Mouse (Mus musculus): ENCODE measurements around the gene Mapkapk3. TPM values are rescaled to one million over a fixed set of nuclear protein-coding genes. Genes with fewer than 3 reads are reported as not detected.

Gene Mapkapk3
- total and polyA plus RNA-seq, 2 experiments from 2014 or later, result 1.3 to 3.2 TPM

- Histone ChIP-seq H3K4me2 (ENCODE audit: low read depth, low read length, poor library complexity, severe bottlenecking) (no peak overlapping the region), H3K4me1 (ENCODE audit: insufficient read depth, low read length) (no peaks in the 10 kb centered on the region), H3K27ac (ENCODE audit: low read depth, low read length) (no peak overlapping the region), H3K4me3 (ENCODE audit: low read depth, low read length) (no peak overlapping the region), H3K9me3 (ENCODE audit: low read length) (no peaks in the 10 kb centered on the region), H3K27me3 (ENCODE audit: insufficient read depth, low read length) (no peaks in the 10 kb centered on the region), H3K9ac (replicated peaks; ENCODE audit: low read length, poor library complexity, severe bottlenecking) (no peak overlapping the region), H3K36me3 (ENCODE audit: insufficient read depth, low read length) (no peaks in the 10 kb centered on the region)
- TF ChIP-seq CTCF (IDR thresholded peaks at IDR 0.05), result no peak
- WGBS, result 83% methylated on average over 4 of the region's 4 CpGs
- DNase-seq (ENCODE audit: low spot score) (no peak), ATAC-seq (ENCODE audit: low FRiP score) (no peak)
Measured at GRCm38 (mm10) chr9:107272284-107272683, 17.4 kb downstream of the Mapkapk3 start.

- H3K9me3 ChIP-seq (ENCODE audit: low read length), result no peaks in the 10 kb centered on the region
- no peak overlapping the region for H3K27ac ChIP-seq (ENCODE audit: low read depth, low read length)
- no peak overlapping the region for H3K4me2 ChIP-seq (ENCODE audit: low read depth, low read length, poor library complexity, severe bottlenecking)
- no peak overlapping the region for H3K9ac ChIP-seq (replicated peaks; ENCODE audit: low read length, poor library complexity, severe bottlenecking)
- no peak overlapping the region for H3K4me3 ChIP-seq (ENCODE audit: low read depth, low read length)
- H3K4me1 ChIP-seq (ENCODE audit: insufficient read depth, low read length), result no peaks in the 10 kb centered on the region
- TF ChIP-seq CTCF (IDR thresholded peaks at IDR 0.05), result no peak
- DNase-seq (ENCODE audit: low spot score), result no peak
- no peak for ATAC-seq (ENCODE audit: low FRiP score)
- H3K36me3 ChIP-seq (ENCODE audit: insufficient read depth, low read length), result no peaks in the 10 kb centered on the region
- WGBS, result 80% methylated on average over 7 of the region's 7 CpGs
- H3K27me3 ChIP-seq (ENCODE audit: insufficient read depth, low read length), result no peaks in the 10 kb centered on the region
Measured at GRCm38 (mm10) chr9:107271177-107271938, 18.3 kb downstream of the Mapkapk3 start.

GRCm38 (mm10) chr9:107269772-107270171, 19.9 kb downstream of the Mapkapk3 start:
- ATAC-seq (ENCODE audit: low FRiP score) (no peak), DNase-seq (ENCODE audit: low spot score) (no peak)
- WGBS, result 97% methylated on average over 1 of the region's 1 CpGs

GRCm38 (mm10) chr9:107267721-107268402, 21.8 kb downstream of the Mapkapk3 start:
- no peak for DNase-seq (ENCODE audit: low spot score)

More at GRCm38 (mm10) chr9:107269772-107270171, 19.9 kb downstream of the Mapkapk3 start:
- no peak overlapping the region for H3K4me2 ChIP-seq (ENCODE audit: low read depth, low read length, poor library complexity, severe bottlenecking)
- no peaks in the 10 kb centered on the region for H3K27me3 ChIP-seq (ENCODE audit: insufficient read depth, low read length)
- no peak overlapping the region for H3K27ac ChIP-seq (ENCODE audit: low read depth, low read length)
- no peak overlapping the region for H3K9ac ChIP-seq (replicated peaks; ENCODE audit: low read length, poor library complexity, severe bottlenecking)
- no peak for TF ChIP-seq CTCF (IDR thresholded peaks at IDR 0.05)
- H3K4me3 ChIP-seq (ENCODE audit: low read depth, low read length), result no peak overlapping the region
- no peaks in the 10 kb centered on the region for H3K9me3 ChIP-seq (ENCODE audit: low read length)
- no peaks in the 10 kb centered on the region for H3K4me1 ChIP-seq (ENCODE audit: insufficient read depth, low read length)
- no peaks in the 10 kb centered on the region for H3K36me3 ChIP-seq (ENCODE audit: insufficient read depth, low read length)

GRCm38 (mm10) chr9:107267028-107267427, 22.6 kb downstream of the Mapkapk3 start:
- DNase-seq (ENCODE audit: low spot score), result no peak
- WGBS, result 93% methylated on average over 1 of the region's 1 CpGs
- Histone ChIP-seq H3K4me3 (ENCODE audit: low read depth, low read length) (no peak overlapping the region), H3K9me3 (ENCODE audit: low read length) (no peaks in the 10 kb centered on the region), H3K4me2 (ENCODE audit: low read depth, low read length, poor library complexity, severe bottlenecking) (no peak overlapping the region), H3K27me3 (ENCODE audit: insufficient read depth, low read length) (no peaks in the 10 kb centered on the region), H3K4me1 (ENCODE audit: insufficient read depth, low read length) (no peaks in the 10 kb centered on the region), H3K27ac (ENCODE audit: low read depth, low read length) (no peak overlapping the region), H3K36me3 (ENCODE audit: insufficient read depth, low read length) (no peaks in the 10 kb centered on the region), H3K9ac (replicated peaks; ENCODE audit: low read length, poor library complexity, severe bottlenecking) (no peak overlapping the region)
- TF ChIP-seq CTCF (IDR thresholded peaks at IDR 0.05), result no peak
- no peak for ATAC-seq (ENCODE audit: low FRiP score)

More at GRCm38 (mm10) chr9:107267721-107268402, 21.8 kb downstream of the Mapkapk3 start:
- H3K27ac ChIP-seq (ENCODE audit: low read depth, low read length), result no peak overlapping the region
- no peaks in the 10 kb centered on the region for H3K9me3 ChIP-seq (ENCODE audit: low read length)
- no peak for ATAC-seq (ENCODE audit: low FRiP score)
- H3K36me3 ChIP-seq (ENCODE audit: insufficient read depth, low read length), result no peaks in the 10 kb centered on the region
- no peaks in the 10 kb centered on the region for H3K4me1 ChIP-seq (ENCODE audit: insufficient read depth, low read length)
- no peak for TF ChIP-seq CTCF (IDR thresholded peaks at IDR 0.05)
- H3K4me3 ChIP-seq (ENCODE audit: low read depth, low read length), result no peak overlapping the region
- no peak overlapping the region for H3K4me2 ChIP-seq (ENCODE audit: low read depth, low read length, poor library complexity, severe bottlenecking)
- no peaks in the 10 kb centered on the region for H3K27me3 ChIP-seq (ENCODE audit: insufficient read depth, low read length)
- 59% methylated on average over 4 of the region's 4 CpGs for WGBS
- H3K9ac ChIP-seq (replicated peaks; ENCODE audit: low read length, poor library complexity, severe bottlenecking), result no peak overlapping the region

- H3K4me2 ChIP-seq (ENCODE audit: low read depth, low read length, poor library complexity, severe bottlenecking), result no peak overlapping the region
- no peaks in the 10 kb centered on the region for H3K9me3 ChIP-seq (ENCODE audit: low read length)
- WGBS, result 73% methylated on average over 3 of the region's 3 CpGs
- no peak overlapping the region for H3K27ac ChIP-seq (ENCODE audit: low read depth, low read length)
- DNase-seq (ENCODE audit: low spot score) (no peak), ATAC-seq (ENCODE audit: low FRiP score) (no peak)
- no peak overlapping the region for H3K4me3 ChIP-seq (ENCODE audit: low read depth, low read length)
- no peak overlapping the region for H3K9ac ChIP-seq (replicated peaks; ENCODE audit: low read length, poor library complexity, severe bottlenecking)
- no peaks in the 10 kb centered on the region for H3K36me3 ChIP-seq (ENCODE audit: insufficient read depth, low read length)
- no peaks in the 10 kb centered on the region for H3K4me1 ChIP-seq (ENCODE audit: insufficient read depth, low read length)
- no peak for TF ChIP-seq CTCF (IDR thresholded peaks at IDR 0.05)
- H3K27me3 ChIP-seq (ENCODE audit: insufficient read depth, low read length), result no peaks in the 10 kb centered on the region
Measured at GRCm38 (mm10) chr9:107264731-107265130, 24.9 kb downstream of the Mapkapk3 start.
